Mouse (Mus musculus) embryonic facial prominence, embryonic 14.5 days (tissue): Measurements from ENCODE around the gene Ezh2. TPM values are rescaled to one million over a fixed set of nuclear protein-coding genes. Genes with fewer than 3 reads are reported as not detected.

Source experiments
- ATAC-seq: fragments of 200-750 bp; cut with Nextera tagmentation; 2 replicates; pipeline ENCODE4 v1.8.0; 2017; ENCODE audit warnings: low read depth, moderate number of reproducible peaks, moderate TSS enrichment
- DNase-seq: peaks from one replicate; pipeline ENCODE4 v3.0.0-alpha.2; 2015; ENCODE audit warnings: low spot score
- H3K27ac ChIP-seq: fragments of 300-500 bp; sonication (generic); replicated peaks from 2 replicates; pipeline ENCODE4 v1.5.1; 2014; ENCODE audit warnings: low read depth, mild to moderate bottlenecking, low read length, moderate library complexity
- H3K27me3 ChIP-seq: fragments of 300-500 bp; sonication (generic); replicated peaks from 2 replicates; pipeline ENCODE4 v1.6.1; 2014; ENCODE audit warnings: low read length; ENCODE audit not compliant: control insufficient read depth, insufficient read depth
- H3K36me3 ChIP-seq: fragments of 300-500 bp; sonication (generic); 2 replicates; pipeline ENCODE4 v1.6.1; 2014; ENCODE audit warnings: low read length, mixed read lengths; ENCODE audit not compliant: control insufficient read depth, insufficient read depth
- H3K4me1 ChIP-seq: fragments of 300-500 bp; sonication (generic); 2 replicates; pipeline ENCODE4 v1.6.1; 2014; ENCODE audit warnings: antibody characterized with exemption, low read length; ENCODE audit not compliant: control insufficient read depth, insufficient read depth
- H3K4me2 ChIP-seq: fragments of 300-500 bp; sonication (generic); 2 replicates; pipeline ENCODE4 v1.6.1; 2014; ENCODE audit warnings: low read depth, mild to moderate bottlenecking, low read length, moderate library complexity, mixed read lengths
- H3K4me3 ChIP-seq: fragments of 300-500 bp; sonication (generic); 2 replicates; pipeline ENCODE4 v1.5.1; 2014; ENCODE audit warnings: low read depth, mild to moderate bottlenecking, low read length
- H3K9ac ChIP-seq: fragments of 300-500 bp; sonication (generic); 2 replicates; pipeline ENCODE4 v1.6.1; 2014; ENCODE audit warnings: low read depth, mild to moderate bottlenecking, low read length, moderate library complexity, mixed read lengths
- H3K9me3 ChIP-seq: fragments of 300-500 bp; sonication (generic); 2 replicates; pipeline ENCODE4 v1.6.1; 2016; ENCODE audit warnings: low read length; ENCODE audit not compliant: control insufficient read depth
- WGBS: fragments of 180-500 bp; shearing (Covaris S2); extraction: QIAGEN DNeasy Blood & Tissue Kit; methylation state at CpG from one replicate; pipeline ENCODE4 v1.1.7; 2014; 5-methylcytosine and 5-hydroxymethylcytosine counted together
- polyA plus RNA-seq: library from polyadenylated mRNA; unstranded; fragments of >200 nt; fragmentation: Nextera tagmentation; extraction: Ambion mirVana; gene quantifications from 2 replicates; pipeline ENCODE4 v1.2.1, GENCODE M21; 2014

Ezh2 gene
- polyA plus RNA-seq, 1 experiment from 2014 or later = 72.8 TPM

GRCm38 (mm10) chr6:47527129-47527528 lies 68.0 kb downstream of the Ezh2 start:
- peaks cover 95% of the 10 kb centered on the region for H3K36me3 ChIP-seq
- WGBS = 75% methylated on average over 2 of the region's 2 CpGs
- no peak overlapping the region for H3K9ac ChIP-seq
- H3K4me1 ChIP-seq = no peaks in the 10 kb centered on the region
- no peaks in the 10 kb centered on the region for H3K27me3 ChIP-seq
- ATAC-seq (no peak), DNase-seq (no peak)
- no peak overlapping the region for H3K4me3 ChIP-seq
- no peak overlapping the region for H3K27ac ChIP-seq
- no peak overlapping the region for H3K4me2 ChIP-seq
- no peaks in the 10 kb centered on the region for H3K9me3 ChIP-seq

GRCm38 (mm10) chr6:47526446-47526845 lies 68.7 kb downstream of the Ezh2 start:
- Histone ChIP-seq H3K4me3 (no peak overlapping the region), H3K9ac (no peak overlapping the region), H3K4me1 (no peaks in the 10 kb centered on the region), H3K9me3 (no peaks in the 10 kb centered on the region), H3K4me2 (no peak overlapping the region), H3K27me3 (no peaks in the 10 kb centered on the region), H3K27ac (no peak overlapping the region), H3K36me3 (peaks cover 97% of the 10 kb centered on the region)
- DNase-seq (no peak), ATAC-seq (no peak)
- 63% methylated on average over 4 of the region's 4 CpGs for WGBS

- Histone ChIP-seq H3K27ac (no peak overlapping the region), H3K9ac (no peak overlapping the region), H3K4me3 (no peak overlapping the region), H3K36me3 (peaks cover 95% of the 10 kb centered on the region), H3K27me3 (no peaks in the 10 kb centered on the region), H3K4me2 (no peak overlapping the region), H3K9me3 (no peaks in the 10 kb centered on the region), H3K4me1 (no peaks in the 10 kb centered on the region)
- WGBS = 91% methylated on average over 2 of the region's 2 CpGs
- ATAC-seq (no peak), DNase-seq (no peak)
Measured at GRCm38 (mm10) chr6:47525041-47525440, 70.1 kb downstream of the Ezh2 start.

GRCm38 (mm10) chr6:47522431-47522830 lies 72.7 kb downstream of the Ezh2 start:
- ATAC-seq (no peak), DNase-seq (no peak)
- Histone ChIP-seq H3K4me3 (no peak overlapping the region), H3K36me3 (peaks cover 93% of the 10 kb centered on the region), H3K27ac (no peak overlapping the region), H3K4me1 (no peaks in the 10 kb centered on the region), H3K9me3 (no peaks in the 10 kb centered on the region), H3K9ac (no peak overlapping the region), H3K27me3 (no peaks in the 10 kb centered on the region), H3K4me2 (no peak overlapping the region)
- 96% methylated on average over 3 of the region's 3 CpGs for WGBS

GRCm38 (mm10) chr6:47520030-47520429 lies 75.1 kb downstream of the Ezh2 start:
- 95% methylated on average over 2 of the region's 2 CpGs for WGBS
- Histone ChIP-seq H3K36me3 (peaks cover 94% of the 10 kb centered on the region), H3K27ac (no peak overlapping the region), H3K9ac (no peak overlapping the region), H3K9me3 (no peaks in the 10 kb centered on the region), H3K27me3 (no peaks in the 10 kb centered on the region), H3K4me1 (no peaks in the 10 kb centered on the region), H3K4me2 (no peak overlapping the region), H3K4me3 (no peak overlapping the region)
- no peak for DNase-seq
- ATAC-seq = no peak

- H3K9ac ChIP-seq = no peak overlapping the region
- H3K27me3 ChIP-seq = no peaks in the 10 kb centered on the region
- H3K27ac ChIP-seq = no peak overlapping the region
- H3K4me2 ChIP-seq = no peak overlapping the region
- H3K36me3 ChIP-seq = peaks cover 16% of the 10 kb centered on the region
- no peak for DNase-seq
- H3K4me1 ChIP-seq = no peaks in the 10 kb centered on the region
- ATAC-seq = no peak
- 91% methylated on average over 4 of the region's 4 CpGs for WGBS
- no peaks in the 10 kb centered on the region for H3K9me3 ChIP-seq
- no peak overlapping the region for H3K4me3 ChIP-seq
Measured at GRCm38 (mm10) chr6:47494562-47494961, 100.6 kb downstream of the Ezh2 start.

GRCm38 (mm10) chr6:47482027-47482426 lies 113.1 kb downstream of the Ezh2 start:
- peaks cover 4% of the 10 kb centered on the region; the same call in 1 of the 2 replicates for H3K9me3 ChIP-seq

More at GRCm38 (mm10) chr6:47482027-47482426, 113.1 kb downstream of the Ezh2 start:
- DNase-seq (no peak), ATAC-seq (no peak)
- Histone ChIP-seq H3K4me1 (no peaks in the 10 kb centered on the region), H3K4me2 (no peak overlapping the region), H3K4me3 (no peak overlapping the region), H3K9ac (no peak overlapping the region), H3K27ac (no peak overlapping the region), H3K27me3 (no peaks in the 10 kb centered on the region), H3K36me3 (peaks cover 2% of the 10 kb centered on the region; the same call in 1 of the 2 replicates)
- 95% methylated on average over 1 of the region's 1 CpGs for WGBS

Other genes starting within 250 kb of the Ezh2 start
- gene Cul1, start 141.9 kb downstream of the Ezh2 start, polyA plus RNA-seq = 132 and 142 TPM in 2 replicates
- gene Pdia4, start 218.1 kb upstream of the Ezh2 start, polyA plus RNA-seq = 262 and 270 TPM in 2 replicates
- gene Zfp786, start 235.5 kb upstream of the Ezh2 start, polyA plus RNA-seq = 1.9 and 2.4 TPM in 2 replicates
- gene Zfp398, start 240.3 kb upstream of the Ezh2 start, polyA plus RNA-seq = 8.0 and 8.1 TPM in 2 replicates